Mouse (Mus musculus) small intestine, adult 2 months (tissue): ENCODE data around the gene Ang2.

Source experiments
- CTCF ChIP-seq: fragments of 200-500 bp; IDR thresholded peaks from 2 replicates; pipeline ENCODE4 v1.5.1; 2012; ENCODE audit warnings: low read depth, mild to moderate bottlenecking, control low read depth, inconsistent platforms, low read length, moderate library complexity, mixed read lengths; ENCODE audit not compliant: insufficient replicate concordance, insufficient read length; ENCODE audit errors: extremely low read depth
- POLR2A ChIP-seq: fragments of 200-500 bp; IDR thresholded peaks from 2 replicates; pipeline ENCODE4 v1.6.1; 2012; ENCODE audit warnings: low read depth, mild to moderate bottlenecking, control low read depth, inconsistent platforms, low read length, moderate library complexity

- TF ChIP-seq POLR2A, result no peak
- no peak for TF ChIP-seq CTCF
Measured at GRCm38 (mm10) chr14:51149164-51149563, 49.8 kb downstream of the Ang2 start.
